Comparison of ENCODE assay signal across 29 mouse cellular contexts in genomic region chr2:34010166-34010565, GRCm38 (mm10).
"Had no signal": no experiment of that assay in that cellular context is flagged by ENCODE, and none has a peak within 500 bp of the region (broad histone marks: within the 10 kb centered on the region; RNA-seq: fewer than 3 reads in every experiment).

No protein-coding gene starts in this region.

- H3K27ac ChIP-seq: heart, embryonic 13.5 days; heart, embryonic 15.5 days; hindbrain, embryonic 10.5 days; hindbrain, embryonic 12.5 days; hindbrain, embryonic 13.5 days; hindbrain, embryonic 14.5 days; hindbrain, embryonic 15.5 days; hindbrain, postnatal 0 days; intestine, embryonic 15.5 days; kidney, embryonic 15.5 days; kidney, postnatal 0 days; layer of hippocampus, adult 2 months; left cerebral cortex, adult 2 months had no signal

- H3K9me3 ChIP-seq: heart, embryonic 12.5 days; heart, embryonic 13.5 days; heart, embryonic 15.5 days; hindbrain, embryonic 10.5 days; hindbrain, embryonic 12.5 days; hindbrain, embryonic 13.5 days; hindbrain, embryonic 15.5 days; intestine, embryonic 15.5 days; kidney, embryonic 15.5 days had no signal

- H3K36me3 ChIP-seq: heart, embryonic 12.5 days; heart, embryonic 13.5 days; heart, embryonic 15.5 days; hindbrain, embryonic 10.5 days; hindbrain, embryonic 12.5 days; hindbrain, embryonic 13.5 days; hindbrain, embryonic 15.5 days; intestine, embryonic 15.5 days; kidney, embryonic 15.5 days had no signal

- H3K4me3 ChIP-seq: heart, embryonic 12.5 days; heart, embryonic 13.5 days; heart, embryonic 15.5 days; hindbrain, embryonic 10.5 days; hindbrain, embryonic 12.5 days; hindbrain, embryonic 13.5 days; hindbrain, embryonic 15.5 days; intestine, embryonic 15.5 days; kidney, embryonic 15.5 days; layer of hippocampus, adult 2 months; left cerebral cortex, adult 2 months had no signal

- H3K4me1 ChIP-seq: heart, embryonic 12.5 days; heart, embryonic 13.5 days; heart, embryonic 15.5 days; hindbrain, embryonic 13.5 days; hindbrain, embryonic 15.5 days; intestine, embryonic 15.5 days; kidney, embryonic 15.5 days had no signal

- DNase-seq: heart, postnatal 10 days; heart, postnatal 14 days; heart, postnatal 4 days; kidney, adult 11 months; kidney, adult 18-20 months; kidney, adult 2 months; kidney, adult 8-10 months; kidney, adult 9 months; kidney, postnatal 10 days; kidney, postnatal 14 days; kidney, postnatal 25 days; kidney, postnatal 36 days; kidney, postnatal 4 days; layer of hippocampus, adult 9-11 months; layer of hippocampus, postnatal 36 days had no signal

- H3K27me3 ChIP-seq: heart, embryonic 12.5 days; heart, embryonic 13.5 days; heart, embryonic 15.5 days; hindbrain, embryonic 12.5 days; hindbrain, embryonic 13.5 days; hindbrain, embryonic 15.5 days; intestine, embryonic 15.5 days; kidney, embryonic 15.5 days had no signal
